Mouse (Mus musculus): Measurements from ENCODE around the gene Fam20b.

Fam20b gene

DNA sequence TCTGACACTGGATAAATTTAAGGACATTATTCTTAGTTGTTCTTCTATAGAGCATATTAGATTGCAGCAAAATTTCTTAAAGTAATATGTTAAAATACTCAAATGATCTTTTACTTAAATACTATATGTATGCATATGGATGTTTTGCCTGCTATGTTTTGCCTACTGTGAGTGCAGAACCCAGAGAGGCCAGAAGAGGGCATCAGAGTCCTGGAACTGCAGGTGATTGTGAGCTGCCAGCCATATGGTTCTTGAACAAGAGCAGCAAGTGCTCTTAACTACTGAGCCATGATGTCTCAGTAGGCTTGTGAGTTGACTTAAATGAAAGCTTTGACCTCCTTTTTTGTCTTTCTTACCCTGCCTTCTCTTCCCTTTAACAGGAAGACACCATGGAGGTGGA is 87.9 kb downstream of the Fam20b start:
- no peak for DNase-seq

DNA sequence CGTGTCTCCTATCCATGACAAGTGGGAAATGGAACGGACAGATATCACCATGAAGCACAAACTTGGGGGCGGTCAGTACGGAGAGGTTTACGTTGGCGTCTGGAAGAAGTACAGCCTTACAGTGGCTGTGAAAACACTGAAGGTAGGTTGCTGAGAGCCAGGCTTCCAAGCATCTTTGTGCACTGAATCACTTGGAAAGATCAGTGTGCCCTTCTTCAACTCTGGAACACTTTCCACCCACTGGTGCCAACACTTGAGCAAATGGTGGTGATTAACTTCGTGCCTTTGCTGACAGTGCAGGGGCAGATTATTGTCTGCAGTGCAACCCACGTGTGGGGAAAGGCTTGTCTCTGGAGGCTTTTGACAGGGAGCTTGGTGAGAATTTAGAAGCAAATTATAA is 88.9 kb downstream of the Fam20b start:
- no peak for DNase-seq
